Mouse (Mus musculus): ENCODE measurements around the gene Pcyt1b. TPM values are rescaled to one million over a fixed set of nuclear protein-coding genes. Genes with fewer than 3 reads are reported as not detected.

The Pcyt1b gene
- total and polyA plus RNA-seq, 2 experiments = 0.05 TPM; not detected in 1

- H3K79me2 ChIP-seq (ENCODE audit: control insufficient read depth, insufficient read depth, low read length) = no peaks in the 10 kb centered on the region
- DNase-seq (ENCODE audit: extremely low read depth, low read depth, low spot score) = no peak
- H3K4me3 ChIP-seq (ENCODE audit: insufficient read depth, low read depth, low read length) = no peak overlapping the region
- H3K4me1 ChIP-seq (ENCODE audit: control insufficient read depth, insufficient read depth, low read length) = no peaks in the 10 kb centered on the region
- no peaks in the 10 kb centered on the region for H3K27me3 ChIP-seq (ENCODE audit: control insufficient read depth, insufficient read depth, low read length)
- no peaks in the 10 kb centered on the region for H3K36me3 ChIP-seq (ENCODE audit: control insufficient read depth, insufficient read depth, low read length)
- WGBS = 100% methylated on average over 1 of the region's 1 CpGs
- H3K27ac ChIP-seq (replicated peaks; ENCODE audit: insufficient read depth, low read depth, low read length) = no peak overlapping the region
- TF ChIP-seq POLR2A (IDR thresholded peaks at IDR 0.05; ENCODE audit: extremely low read depth, insufficient read depth, low read length) (no peak), CTCF (IDR thresholded peaks at IDR 0.05; ENCODE audit: low read depth, low read length) (no peak)
- no peak overlapping the region for H3K9ac ChIP-seq (ENCODE audit: low read depth, low read length)
Measured at GRCm38 (mm10) chrX:93749165-93749564, 94.5 kb downstream of the Pcyt1b start.

GRCm38 (mm10) chrX:93750566-93750965, 95.9 kb downstream of the Pcyt1b start:
- Histone ChIP-seq H3K27me3 (ENCODE audit: control insufficient read depth, insufficient read depth, low read length) (no peaks in the 10 kb centered on the region), H3K27ac (replicated peaks; ENCODE audit: insufficient read depth, low read depth, low read length) (no peak overlapping the region), H3K4me1 (ENCODE audit: control insufficient read depth, insufficient read depth, low read length) (no peaks in the 10 kb centered on the region), H3K79me2 (ENCODE audit: control insufficient read depth, insufficient read depth, low read length) (no peaks in the 10 kb centered on the region), H3K4me3 (ENCODE audit: insufficient read depth, low read depth, low read length) (no peak overlapping the region), H3K9ac (ENCODE audit: low read depth, low read length) (no peak overlapping the region), H3K36me3 (ENCODE audit: control insufficient read depth, insufficient read depth, low read length) (no peaks in the 10 kb centered on the region)
- TF ChIP-seq POLR2A (IDR thresholded peaks at IDR 0.05; ENCODE audit: extremely low read depth, insufficient read depth, low read length) (no peak), CTCF (IDR thresholded peaks at IDR 0.05; ENCODE audit: low read depth, low read length) (no peak)
- 86% methylated on average over 6 of the region's 6 CpGs for WGBS
- no peak for DNase-seq (ENCODE audit: extremely low read depth, low read depth, low spot score)

- no peak overlapping the region for H3K4me3 ChIP-seq (ENCODE audit: insufficient read depth, low read depth, low read length)
- H3K27ac ChIP-seq (replicated peaks; ENCODE audit: insufficient read depth, low read depth, low read length) = no peak overlapping the region
- 91% methylated on average over 11 of the region's 11 CpGs for WGBS
- H3K4me1 ChIP-seq (ENCODE audit: control insufficient read depth, insufficient read depth, low read length) = no peaks in the 10 kb centered on the region
- no peak for TF ChIP-seq CTCF (IDR thresholded peaks at IDR 0.05; ENCODE audit: low read depth, low read length)
- TF ChIP-seq POLR2A (IDR thresholded peaks at IDR 0.05; ENCODE audit: extremely low read depth, insufficient read depth, low read length) = no peak
- H3K36me3 ChIP-seq (ENCODE audit: control insufficient read depth, insufficient read depth, low read length) = no peaks in the 10 kb centered on the region
- DNase-seq (ENCODE audit: extremely low read depth, low read depth, low spot score) = no peak
- no peaks in the 10 kb centered on the region for H3K79me2 ChIP-seq (ENCODE audit: control insufficient read depth, insufficient read depth, low read length)
- no peaks in the 10 kb centered on the region for H3K27me3 ChIP-seq (ENCODE audit: control insufficient read depth, insufficient read depth, low read length)
- no peak overlapping the region for H3K9ac ChIP-seq (ENCODE audit: low read depth, low read length)
Measured at GRCm38 (mm10) chrX:93755210-93755842, 100.7 kb downstream of the Pcyt1b start.

- peak; percentile 24 for DNase-seq (ENCODE audit: extremely low read depth, low read depth, low spot score)
- Histone ChIP-seq H3K9ac (ENCODE audit: low read depth, low read length) (no peak overlapping the region), H3K36me3 (ENCODE audit: control insufficient read depth, insufficient read depth, low read length) (no peaks in the 10 kb centered on the region), H3K27ac (replicated peaks; ENCODE audit: insufficient read depth, low read depth, low read length) (no peak overlapping the region), H3K4me1 (ENCODE audit: control insufficient read depth, insufficient read depth, low read length) (no peaks in the 10 kb centered on the region), H3K27me3 (ENCODE audit: control insufficient read depth, insufficient read depth, low read length) (no peaks in the 10 kb centered on the region), H3K4me3 (ENCODE audit: insufficient read depth, low read depth, low read length) (no peak overlapping the region), H3K79me2 (ENCODE audit: control insufficient read depth, insufficient read depth, low read length) (no peaks in the 10 kb centered on the region)
- TF ChIP-seq POLR2A (IDR thresholded peaks at IDR 0.05; ENCODE audit: extremely low read depth, insufficient read depth, low read length) = no peak
- TF ChIP-seq CTCF (IDR thresholded peaks at IDR 0.05; ENCODE audit: low read depth, low read length) = no peak
- WGBS = 42% methylated on average over 7 of the region's 7 CpGs
Measured at GRCm38 (mm10) chrX:93756867-93757455, 102.3 kb downstream of the Pcyt1b start.

GRCm38 (mm10) chrX:93760770-93761169, 106.1 kb downstream of the Pcyt1b start:
- Histone ChIP-seq H3K79me2 (ENCODE audit: control insufficient read depth, insufficient read depth, low read length) (no peaks in the 10 kb centered on the region), H3K36me3 (ENCODE audit: control insufficient read depth, insufficient read depth, low read length) (no peaks in the 10 kb centered on the region), H3K9ac (ENCODE audit: low read depth, low read length) (no peak overlapping the region), H3K4me3 (ENCODE audit: insufficient read depth, low read depth, low read length) (no peak overlapping the region), H3K4me1 (ENCODE audit: control insufficient read depth, insufficient read depth, low read length) (no peaks in the 10 kb centered on the region), H3K27me3 (ENCODE audit: control insufficient read depth, insufficient read depth, low read length) (no peaks in the 10 kb centered on the region), H3K27ac (replicated peaks; ENCODE audit: insufficient read depth, low read depth, low read length) (no peak overlapping the region)
- WGBS = 75% methylated on average over 3 of the region's 3 CpGs
- DNase-seq (ENCODE audit: extremely low read depth, low read depth, low spot score) = no peak
- no peak for TF ChIP-seq CTCF (IDR thresholded peaks at IDR 0.05; ENCODE audit: low read depth, low read length)

- no peaks in the 10 kb centered on the region for H3K36me3 ChIP-seq (ENCODE audit: control insufficient read depth, insufficient read depth, low read length)
- WGBS = 86% methylated on average over 1 of the region's 1 CpGs
Measured at GRCm38 (mm10) chrX:93789562-93789961, 134.9 kb downstream of the Pcyt1b start.

More at GRCm38 (mm10) chrX:93789562-93789961, 134.9 kb downstream of the Pcyt1b start:
- Histone ChIP-seq H3K4me1 (ENCODE audit: control insufficient read depth, insufficient read depth, low read length) (no peaks in the 10 kb centered on the region), H3K27me3 (ENCODE audit: control insufficient read depth, insufficient read depth, low read length) (no peaks in the 10 kb centered on the region), H3K4me3 (ENCODE audit: insufficient read depth, low read depth, low read length) (no peak overlapping the region), H3K79me2 (ENCODE audit: control insufficient read depth, insufficient read depth, low read length) (no peaks in the 10 kb centered on the region), H3K9ac (ENCODE audit: low read depth, low read length) (no peak overlapping the region), H3K27ac (replicated peaks; ENCODE audit: insufficient read depth, low read depth, low read length) (no peak overlapping the region)
- no peak for DNase-seq (ENCODE audit: extremely low read depth, low read depth, low spot score)
- TF ChIP-seq POLR2A (IDR thresholded peaks at IDR 0.05; ENCODE audit: extremely low read depth, insufficient read depth, low read length) = no peak
- TF ChIP-seq CTCF (IDR thresholded peaks at IDR 0.05; ENCODE audit: low read depth, low read length) = no peak

Measured in liver, adult 2 months (tissue).